Mouse (Mus musculus) midbrain, embryonic 10.5 days (tissue): Measurements from ENCODE around the gene Kif20b. TPM values are rescaled to one million over a fixed set of nuclear protein-coding genes. Genes with fewer than 3 reads are reported as not detected.

Experiments used
- DNase-seq: peaks from one replicate; pipeline ENCODE4 v3.0.0-alpha.2; 2017; ENCODE audit warnings: low spot score
- H3K27ac ChIP-seq: fragments of 300-500 bp; sonication (generic); replicated peaks from 2 replicates; pipeline ENCODE4 v1.5.1; 2016; ENCODE audit warnings: mild to moderate bottlenecking
- H3K27me3 ChIP-seq: fragments of 300-500 bp; sonication (generic); 2 replicates; pipeline ENCODE4 v1.6.1; 2016; ENCODE audit warnings: low read depth, mild to moderate bottlenecking; ENCODE audit not compliant: poor library complexity, severe bottlenecking
- H3K36me3 ChIP-seq: fragments of 300-500 bp; sonication (generic); 2 replicates; pipeline ENCODE4 v1.6.1; 2016; ENCODE audit warnings: mild to moderate bottlenecking, moderate library complexity
- H3K4me1 ChIP-seq: fragments of 300-500 bp; sonication (generic); 2 replicates; pipeline ENCODE4 v1.6.1; 2016
- H3K4me3 ChIP-seq: fragments of 300-500 bp; sonication (generic); 2 replicates; pipeline ENCODE4 v1.5.1; 2016; ENCODE audit warnings: mild to moderate bottlenecking, moderate library complexity
- H3K9me3 ChIP-seq: fragments of 300-500 bp; sonication (generic); replicated peaks from 2 replicates; pipeline ENCODE4 v1.6.1; 2016; ENCODE audit warnings: mild to moderate bottlenecking
- WGBS: fragments of 180-500 bp; shearing (Covaris S2); methylation state at CpG from one replicate; pipeline ENCODE4 v1.1.7; 2016; 5-methylcytosine and 5-hydroxymethylcytosine counted together
- polyA plus RNA-seq: library from polyadenylated mRNA; unstranded; fragments of >200 nt; fragmentation: Nextera tagmentation; extraction: Ambion mirVana; gene quantifications from 2 replicates; pipeline ENCODE4 v1.2.1, GENCODE M21; 2016

Kif20b gene
- polyA plus RNA-seq, 1 experiment from 2014 or later: 85.0 TPM

DNA sequence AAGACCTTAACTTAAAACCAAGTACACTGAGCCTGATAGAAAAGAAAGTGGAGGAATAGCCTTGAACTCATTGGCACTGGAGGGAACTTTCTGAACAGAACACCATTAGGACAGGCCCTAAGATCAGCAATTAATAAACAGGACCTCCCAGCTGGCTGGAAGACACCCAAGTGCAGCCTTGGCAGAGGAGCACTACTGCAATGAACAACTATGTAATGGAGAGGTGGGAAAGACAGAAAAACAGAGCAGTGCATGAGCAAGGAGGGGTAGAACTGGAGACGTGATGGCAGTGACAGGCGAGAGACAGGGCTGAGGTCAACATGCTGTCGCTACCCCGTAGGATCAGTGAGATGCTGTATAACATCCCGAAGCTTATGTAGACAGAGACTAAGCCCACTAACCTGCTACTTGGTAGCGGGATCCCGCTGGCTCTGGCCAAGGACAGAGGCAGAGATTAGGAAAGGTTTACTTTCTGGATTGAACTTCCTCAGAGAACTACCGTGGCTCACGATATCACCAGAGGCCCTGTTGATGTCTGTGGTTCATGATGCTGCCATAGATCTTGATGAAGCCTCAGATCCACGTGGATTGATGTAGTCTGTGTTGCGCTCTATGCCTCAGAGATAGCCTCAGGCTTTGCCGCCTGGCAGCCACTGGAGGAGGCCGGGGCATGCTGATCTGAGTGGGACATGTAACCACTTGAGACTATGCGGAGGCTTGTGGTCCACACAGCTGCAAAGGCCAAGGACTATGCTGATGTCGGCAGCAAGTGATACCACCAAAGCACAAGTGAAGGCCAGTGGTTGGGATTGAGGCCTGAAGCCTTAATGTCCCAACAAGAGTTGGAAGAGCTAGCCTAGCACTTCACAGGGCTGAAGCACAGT, 24.8 kb upstream of the Kif20b start:
- Histone ChIP-seq H3K9me3 (no peaks in the 10 kb centered on the region), H3K27me3 (no peaks in the 10 kb centered on the region), H3K4me1 (no peaks in the 10 kb centered on the region), H3K36me3 (no peaks in the 10 kb centered on the region), H3K27ac (no peak overlapping the region), H3K4me3 (no peak overlapping the region)
- 92% methylated on average over 15 of the region's 15 CpGs for WGBS
- no peak for DNase-seq

DNA sequence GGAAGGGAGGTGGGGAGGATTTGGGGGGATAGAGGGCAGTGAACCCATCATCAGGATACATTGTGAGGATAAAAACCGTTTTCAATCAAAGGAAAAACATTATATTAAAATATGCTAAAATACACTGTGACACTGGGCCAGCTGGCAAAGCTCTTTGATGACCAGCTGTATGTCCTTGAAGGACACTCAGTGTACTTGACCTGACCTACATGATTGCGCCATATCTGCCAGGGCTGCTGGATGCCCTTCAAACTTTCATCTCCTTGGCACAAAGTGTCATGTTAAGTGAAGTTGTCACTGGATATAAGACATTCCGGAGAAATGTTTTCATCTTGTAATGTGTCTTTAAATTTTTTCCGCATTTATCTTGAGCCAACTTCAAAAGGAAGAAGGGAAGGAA, 23.2 kb upstream of the Kif20b start:
- Histone ChIP-seq H3K4me3 (no peak overlapping the region), H3K36me3 (no peaks in the 10 kb centered on the region), H3K9me3 (no peaks in the 10 kb centered on the region), H3K27ac (no peak overlapping the region), H3K4me1 (no peaks in the 10 kb centered on the region), H3K27me3 (no peaks in the 10 kb centered on the region)
- DNase-seq: no peak
- 83% methylated on average over 4 of the region's 4 CpGs for WGBS

DNA sequence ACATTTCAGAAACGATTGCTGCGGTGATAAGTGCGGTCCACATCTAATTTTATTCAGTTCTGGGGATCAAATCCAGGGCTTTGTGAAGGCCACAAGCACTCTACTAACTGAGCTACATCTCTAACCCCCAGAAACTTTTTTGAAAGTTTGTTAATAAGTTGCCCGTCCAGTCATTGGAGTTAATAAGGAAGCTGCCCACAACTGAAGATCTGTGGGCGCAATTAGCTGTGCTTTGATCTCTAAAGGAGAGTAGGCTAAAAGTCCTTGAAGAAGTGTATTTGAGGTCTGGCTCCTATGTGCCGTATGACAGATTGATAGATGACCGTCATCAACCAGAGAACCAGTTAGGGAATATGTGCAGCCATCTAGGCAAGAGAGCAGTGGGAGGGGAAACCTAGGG, 20.9 kb upstream of the Kif20b start:
- no peaks in the 10 kb centered on the region for H3K36me3 ChIP-seq
- H3K27me3 ChIP-seq: no peaks in the 10 kb centered on the region
- no peak for DNase-seq
- H3K27ac ChIP-seq: no peak overlapping the region
- no peaks in the 10 kb centered on the region for H3K4me1 ChIP-seq
- H3K4me3 ChIP-seq: no peak overlapping the region
- H3K9me3 ChIP-seq: no peaks in the 10 kb centered on the region
- WGBS: 95% methylated on average over 7 of the region's 7 CpGs

DNA sequence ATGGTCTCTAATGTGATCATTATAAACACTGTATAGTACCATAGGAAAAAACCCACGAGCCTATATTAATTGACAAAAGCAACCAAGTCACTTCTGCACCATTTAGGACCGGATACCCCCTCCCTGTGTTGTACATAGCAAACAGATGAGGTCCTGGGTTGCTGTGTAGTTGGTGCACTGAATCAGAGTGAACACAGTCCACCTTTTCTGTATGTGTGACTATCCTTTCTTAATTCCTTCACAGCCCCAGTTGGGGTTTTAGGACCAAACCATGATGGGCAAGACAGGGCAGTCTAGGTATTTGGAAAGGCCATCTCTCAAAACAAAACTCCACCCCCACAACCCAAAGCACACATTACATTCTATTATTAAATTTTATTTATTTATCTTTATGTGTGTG, 20.4 kb upstream of the Kif20b start:
- Histone ChIP-seq H3K27me3 (no peaks in the 10 kb centered on the region), H3K27ac (no peak overlapping the region), H3K9me3 (no peaks in the 10 kb centered on the region), H3K4me3 (no peak overlapping the region), H3K4me1 (no peaks in the 10 kb centered on the region), H3K36me3 (no peaks in the 10 kb centered on the region)
- 90% methylated on average over 2 of the region's 2 CpGs for WGBS
- no peak for DNase-seq

DNA sequence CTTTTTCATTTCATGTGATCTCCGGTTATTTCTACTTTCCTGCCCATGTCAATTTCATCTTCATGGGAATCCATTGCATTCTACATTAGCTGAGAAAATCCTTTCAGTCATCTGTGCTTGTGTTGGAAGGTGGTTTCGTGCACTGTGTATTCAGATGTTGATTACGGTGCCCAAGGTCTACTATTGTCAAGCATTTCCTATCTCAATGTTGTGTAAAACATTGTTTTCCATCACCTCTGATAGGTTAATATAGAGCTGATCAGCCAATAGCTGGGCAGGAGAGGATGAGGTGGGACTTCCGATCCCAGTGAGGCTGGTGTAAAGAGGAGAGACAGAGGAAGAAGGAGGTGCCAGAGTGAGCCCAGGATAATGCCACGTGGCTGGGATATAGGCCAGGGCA, 18.1 kb upstream of the Kif20b start:
- 81% methylated on average over 5 of the region's 5 CpGs for WGBS
- Histone ChIP-seq H3K36me3 (no peaks in the 10 kb centered on the region), H3K4me1 (peaks cover 10% of the 10 kb centered on the region), H3K27me3 (no peaks in the 10 kb centered on the region), H3K4me3 (no peak overlapping the region), H3K27ac (no peak overlapping the region), H3K9me3 (no peaks in the 10 kb centered on the region)
- no peak for DNase-seq

DNA sequence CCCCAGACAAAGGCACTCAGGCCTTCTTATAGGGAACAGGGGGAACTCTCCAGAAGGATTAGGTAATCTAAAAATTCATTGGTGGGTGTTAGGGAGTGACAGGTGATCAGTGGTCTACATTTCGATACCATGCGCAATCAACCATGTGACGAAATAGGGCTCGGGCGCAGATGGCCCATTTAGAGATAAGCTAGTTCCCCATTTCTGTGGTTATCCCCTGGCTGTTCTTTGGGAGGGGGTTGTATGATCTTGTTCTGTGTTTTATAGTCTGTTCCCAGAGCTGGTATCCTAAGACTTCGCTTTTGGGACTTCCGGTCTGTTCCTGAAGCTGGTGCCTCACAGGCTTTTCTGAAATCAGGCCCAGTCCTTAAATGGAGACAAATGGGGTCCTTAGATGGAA, 16.7 kb upstream of the Kif20b start:
- Histone ChIP-seq H3K36me3 (no peaks in the 10 kb centered on the region), H3K27ac (no peak overlapping the region), H3K9me3 (no peaks in the 10 kb centered on the region), H3K4me3 (no peak overlapping the region), H3K27me3 (no peaks in the 10 kb centered on the region), H3K4me1 (peaks cover 10% of the 10 kb centered on the region)
- no peak for DNase-seq
- 98% methylated on average over 7 of the region's 7 CpGs for WGBS

DNA sequence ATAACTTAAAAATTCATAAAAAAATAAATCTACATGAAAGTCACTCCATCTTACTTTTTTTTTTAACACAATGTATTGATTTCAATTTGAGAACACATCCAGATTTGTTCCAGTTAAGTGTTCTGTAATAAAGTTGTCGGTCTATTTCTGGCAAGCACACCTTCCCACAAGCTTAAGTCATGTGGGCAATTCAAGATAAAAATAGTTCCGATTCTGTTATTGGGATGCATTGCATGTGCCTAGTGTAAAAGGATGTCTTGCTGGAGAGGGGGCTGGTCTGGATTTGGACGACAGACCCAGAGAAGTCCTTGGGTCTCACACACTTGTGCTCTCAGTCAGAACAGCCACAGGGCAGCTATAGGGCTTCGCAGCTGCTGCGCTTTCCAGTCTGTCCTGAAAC, 15.4 kb upstream of the Kif20b start:
- no peak for DNase-seq
- Histone ChIP-seq H3K4me1 (peaks cover 10% of the 10 kb centered on the region), H3K36me3 (no peaks in the 10 kb centered on the region), H3K4me3 (no peak overlapping the region), H3K9me3 (no peaks in the 10 kb centered on the region), H3K27me3 (no peaks in the 10 kb centered on the region), H3K27ac (no peak overlapping the region)
- WGBS: 86% methylated on average over 5 of the region's 5 CpGs

DNA sequence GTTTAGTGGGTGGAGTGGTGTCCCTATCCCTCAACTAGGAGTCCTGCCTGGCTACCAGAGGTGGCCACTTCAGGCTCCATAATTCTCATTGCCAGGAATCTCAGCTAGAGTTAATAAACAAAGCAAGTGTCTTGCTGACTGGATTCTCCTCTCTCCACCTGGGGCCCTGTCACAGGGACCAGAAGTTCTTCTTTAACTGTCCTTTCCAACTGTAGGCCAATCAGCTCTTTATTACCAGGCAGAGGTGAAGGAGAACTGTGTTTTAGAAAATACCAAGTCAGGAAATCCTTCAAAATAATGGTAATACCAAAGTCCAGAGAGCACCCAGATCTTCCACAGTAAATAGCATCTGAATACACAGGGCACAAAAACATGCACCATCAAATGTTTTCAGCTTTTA, 9.8 kb upstream of the Kif20b start:
- Histone ChIP-seq H3K36me3 (no peaks in the 10 kb centered on the region), H3K4me3 (no peak overlapping the region), H3K27me3 (no peaks in the 10 kb centered on the region), H3K4me1 (peaks cover 10% of the 10 kb centered on the region), H3K9me3 (no peaks in the 10 kb centered on the region), H3K27ac (no peak overlapping the region)
- DNase-seq: no peak

DNA sequence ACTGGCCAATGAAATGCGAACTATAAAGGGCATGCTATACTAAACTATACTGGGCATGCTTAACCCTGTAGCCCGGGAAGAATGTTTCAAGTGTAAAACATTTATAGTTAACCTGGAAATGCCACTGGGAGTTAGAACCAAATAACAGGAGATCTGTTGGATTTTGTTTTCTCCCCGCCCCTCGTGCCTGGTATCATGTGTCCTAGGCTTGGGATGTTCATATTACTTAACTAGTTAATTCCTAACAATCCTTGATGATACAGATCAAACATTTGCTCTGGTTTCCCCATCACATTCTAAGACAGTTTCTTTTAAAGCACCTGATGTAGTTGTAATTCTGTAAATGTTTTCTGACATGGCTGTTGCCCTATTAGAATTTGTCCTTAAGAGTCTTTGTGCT, 2.1 kb upstream of the Kif20b start:
- Histone ChIP-seq H3K4me1 (peaks cover 7% of the 10 kb centered on the region), H3K9me3 (no peaks in the 10 kb centered on the region), H3K27me3 (no peaks in the 10 kb centered on the region), H3K36me3 (peaks cover 10% of the 10 kb centered on the region), H3K27ac (no peak overlapping the region), H3K4me3 (no peak overlapping the region)
- 88% methylated on average over 4 of the region's 4 CpGs for WGBS
- DNase-seq: no peak

DNA sequence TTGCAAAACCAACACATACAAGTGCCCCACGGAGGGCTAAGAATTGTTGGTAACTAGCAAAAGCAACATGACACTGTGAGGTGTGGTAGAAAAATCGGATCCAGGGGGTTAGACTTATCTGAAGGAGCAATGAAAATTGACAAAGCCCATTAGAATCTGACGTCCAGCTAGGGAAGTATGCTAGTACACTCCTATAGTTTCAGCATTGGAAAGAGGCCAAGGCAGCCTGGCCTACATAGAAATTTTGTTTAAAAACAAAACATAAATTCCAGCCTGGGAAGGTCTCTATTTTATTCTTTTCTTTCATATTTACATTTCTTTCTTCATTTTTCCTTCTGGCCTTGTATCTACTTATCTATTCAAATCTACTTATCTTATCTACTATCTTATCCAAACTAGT, 1.6 kb upstream of the Kif20b start:
- WGBS: 92% methylated on average over 3 of the region's 3 CpGs
- no peak overlapping the region for H3K4me3 ChIP-seq
- H3K27me3 ChIP-seq: no peaks in the 10 kb centered on the region
- H3K36me3 ChIP-seq: peaks cover 15% of the 10 kb centered on the region
- peaks cover 7% of the 10 kb centered on the region for H3K4me1 ChIP-seq
- no peak for DNase-seq
- H3K27ac ChIP-seq: no peak overlapping the region
- H3K9me3 ChIP-seq: no peaks in the 10 kb centered on the region

DNA sequence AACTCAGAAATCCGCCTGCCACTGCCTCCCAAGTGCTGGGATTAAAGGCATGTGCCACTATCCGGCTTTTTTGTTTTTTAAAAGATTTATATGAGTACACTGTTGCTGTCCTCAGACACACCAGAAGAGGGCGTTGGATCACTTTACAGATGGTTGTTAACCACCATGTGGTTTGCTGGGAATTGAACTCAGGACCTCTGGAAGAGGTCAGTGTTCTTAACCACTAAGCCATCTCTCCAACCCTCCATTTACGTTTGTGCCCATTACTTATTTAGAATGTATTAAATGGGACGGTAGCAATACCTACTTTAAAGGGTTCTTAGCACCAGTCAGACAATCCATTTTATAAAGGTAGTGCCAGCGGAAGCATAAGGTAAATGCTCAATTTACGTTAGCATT, 909 bp upstream of the Kif20b start:
- peaks cover 7% of the 10 kb centered on the region for H3K4me1 ChIP-seq
- no peaks in the 10 kb centered on the region for H3K27me3 ChIP-seq
- peak overlapping the region; percentile 92 for H3K27ac ChIP-seq
- H3K36me3 ChIP-seq: peaks cover 20% of the 10 kb centered on the region
- no peaks in the 10 kb centered on the region for H3K9me3 ChIP-seq
- DNase-seq: no peak
- peak overlapping the region; percentile 86 for H3K4me3 ChIP-seq
- 22% methylated on average over 7 of the region's 7 CpGs for WGBS

DNA sequence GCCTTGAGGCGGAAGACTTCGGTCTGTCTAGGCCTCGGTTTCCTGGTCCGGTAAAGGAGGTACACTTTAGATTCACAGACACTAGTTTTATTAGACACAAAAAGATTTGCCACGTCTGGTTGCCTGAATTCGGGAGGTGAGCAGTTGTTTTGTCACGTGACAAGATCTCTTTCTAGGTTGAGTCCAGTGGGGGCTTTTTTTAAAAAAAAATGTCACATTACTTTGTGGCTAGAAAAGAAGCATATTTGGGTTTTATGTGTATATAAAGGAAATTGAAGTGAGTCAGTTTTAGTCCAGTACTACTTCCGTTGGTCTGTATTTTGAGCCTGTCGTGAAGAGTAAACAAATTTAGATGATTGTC, 422 bp downstream of the Kif20b start:
- no peaks in the 10 kb centered on the region for H3K9me3 ChIP-seq
- peak overlapping the region; percentile 92 for H3K27ac ChIP-seq
- peaks cover 7% of the 10 kb centered on the region for H3K4me1 ChIP-seq
- peak overlapping the region; percentile 86 for H3K4me3 ChIP-seq
- no peak for DNase-seq
- peaks cover 33% of the 10 kb centered on the region for H3K36me3 ChIP-seq
- no peaks in the 10 kb centered on the region for H3K27me3 ChIP-seq
- WGBS: under 1% methylated on average over 9 of the region's 9 CpGs

DNA sequence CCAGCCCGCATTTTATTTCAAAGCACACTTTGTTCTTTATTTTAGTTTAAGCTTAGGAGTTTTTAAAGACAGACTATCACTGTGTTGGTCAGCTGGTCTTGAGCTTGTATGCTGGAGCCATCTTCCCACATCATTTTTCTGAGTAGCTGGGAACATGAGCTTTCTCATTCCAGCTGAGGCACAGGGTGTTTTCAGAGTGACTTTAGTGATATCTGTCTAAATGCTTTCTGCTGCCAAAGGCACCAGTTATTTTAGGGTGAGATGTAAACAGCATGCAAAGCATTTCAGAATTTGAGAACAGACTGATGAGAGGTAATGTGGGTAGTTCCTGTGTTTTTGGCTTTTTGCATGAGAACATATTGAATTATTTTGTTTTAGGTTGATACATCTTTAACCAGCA, 25.0 kb downstream of the Kif20b start:
- no peak for DNase-seq
- Histone ChIP-seq H3K36me3 (peaks cover 95% of the 10 kb centered on the region), H3K4me1 (no peaks in the 10 kb centered on the region), H3K4me3 (no peak overlapping the region), H3K27me3 (no peaks in the 10 kb centered on the region), H3K9me3 (no peaks in the 10 kb centered on the region), H3K27ac (no peak overlapping the region)
- 94% methylated on average over 1 of the region's 1 CpGs for WGBS
